Mouse (Mus musculus) thymus, adult 2 months (tissue): ENCODE data around the gene Zfp827.

Experiments
- CTCF ChIP-seq: fragments of 200-500 bp; IDR thresholded peaks from 2 replicates; pipeline ENCODE4 v1.5.1; 2012; ENCODE audit warnings: mild to moderate bottlenecking, control low read depth, low read length, moderate library complexity, borderline replicate concordance; ENCODE audit not compliant: control insufficient read depth, poor library complexity, insufficient read depth; ENCODE audit errors: extremely low read depth
- POLR2A ChIP-seq: fragments of 200-500 bp; IDR thresholded peaks from 2 replicates; pipeline ENCODE4 v1.6.1; 2012; ENCODE audit warnings: mild to moderate bottlenecking, low read length, control low read depth, moderate library complexity; ENCODE audit not compliant: control insufficient read depth, poor library complexity, insufficient read depth; ENCODE audit errors: extremely low read depth

DNA sequence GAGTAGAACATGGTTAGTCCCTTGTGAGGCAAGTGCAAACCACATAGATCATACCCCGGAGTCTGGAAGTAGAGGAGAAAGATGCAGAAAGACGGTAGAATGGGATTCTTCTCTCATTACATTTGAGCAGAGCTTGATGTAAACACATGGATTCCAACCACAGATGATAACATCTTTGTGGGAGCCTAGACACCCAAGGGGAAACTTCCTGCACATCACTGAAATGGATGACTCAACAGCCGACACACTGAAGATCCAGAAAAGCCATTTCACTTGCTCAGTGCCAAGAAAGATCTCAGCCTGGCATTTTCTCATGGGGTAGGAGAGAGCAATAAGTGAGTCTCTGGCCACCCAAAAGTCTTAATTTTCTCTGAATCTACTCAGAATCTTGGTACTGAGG is 199.7 kb downstream of the Zfp827 start:
- no peak for TF ChIP-seq POLR2A
- TF ChIP-seq CTCF = no peak
